34 mouse cellular contexts compared by ENCODE assay signal in the genomic region with DNA sequence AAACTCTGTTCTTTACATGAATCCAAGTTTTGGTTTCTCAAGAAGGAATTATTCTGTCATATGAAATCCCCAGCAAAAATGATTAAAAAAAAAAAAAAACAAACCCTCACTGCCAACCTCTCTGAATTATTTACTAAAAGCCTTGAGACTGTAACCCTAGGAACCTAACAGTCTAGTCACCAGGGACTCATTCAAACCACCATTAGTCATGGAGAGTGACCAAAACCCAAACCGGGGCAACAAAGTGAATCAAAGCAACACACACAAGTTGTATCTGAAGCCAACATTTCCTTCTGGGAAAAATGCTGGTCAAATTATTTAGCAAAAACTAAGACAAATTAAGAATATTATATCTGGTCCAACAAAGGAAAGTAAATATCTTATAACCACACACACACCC. TPM values are rescaled to one million over a fixed set of nuclear protein-coding genes. Genes with fewer than 3 reads are reported as not detected.
DNase-seq lines count a peak whose midpoint lies in the region; ATAC-seq and TF ChIP-seq lines count a peak whose summit lies in the region.
"Had no signal": no experiment of that assay in that cellular context is flagged by ENCODE, and none has a peak within 500 bp of the region (broad histone marks: within the 10 kb centered on the region; RNA-seq: fewer than 3 reads in every experiment).

No protein-coding gene starts in this region.

- 62% methylated on average over 1 of the region's 1 CpGs for WGBS in kidney, postnatal 0 days
- 61% methylated on average over 1 of the region's 1 CpGs for WGBS in lung, adult 2 months

- TF ChIP-seq CTCF in kidney, postnatal 0 days (IDR thresholded peaks at IDR 0.05; ENCODE audit: low read depth): no peak
- TF ChIP-seq CTCF in layer of hippocampus, adult 2 months (conservative IDR thresholded peaks at IDR 0.05): no peak
- no peak for TF ChIP-seq CTCF in lung, adult 2 months (IDR thresholded peaks at IDR 0.05; ENCODE audit: insufficient read depth, low read length)

- no peak overlapping the region for H3K9ac ChIP-seq in kidney, postnatal 0 days (ENCODE audit: low read depth, low read length)
- H3K9ac ChIP-seq: embryonic facial prominence, embryonic 12.5 days; hindbrain, embryonic 14.5 days; lung, embryonic 14.5 days; midbrain, embryonic 13.5 days; neural tube, embryonic 12.5 days had no signal

- peak overlapping the region; percentile 31; the same call in 1 of the 2 replicates for H3K27ac ChIP-seq in kidney, postnatal 0 days
- H3K27ac ChIP-seq in layer of hippocampus, adult 2 months: no peak overlapping the region
- H3K27ac ChIP-seq: embryonic facial prominence, embryonic 12.5 days; heart, embryonic 10.5 days; hindbrain, embryonic 14.5 days; midbrain, embryonic 13.5 days; neural tube, embryonic 12.5 days had no signal

- H3K9me3 ChIP-seq in kidney, postnatal 0 days (replicated peaks; ENCODE audit: low read length): no peaks in the 10 kb centered on the region
- H3K9me3 ChIP-seq: heart, embryonic 10.5 days; neural tube, embryonic 12.5 days had no signal

- H3K4me1 ChIP-seq in kidney, postnatal 0 days (replicated peaks; ENCODE audit: insufficient read depth, low read length): peaks cover 14% of the 10 kb centered on the region
- peaks cover 11% of the 10 kb centered on the region for H3K4me1 ChIP-seq in lung, adult 2 months (ENCODE audit: control insufficient read depth, insufficient read depth, low read length)

- no peak overlapping the region for H3K4me2 ChIP-seq in kidney, postnatal 0 days (ENCODE audit: low read length)
- H3K4me2 ChIP-seq: embryonic facial prominence, embryonic 12.5 days; lung, embryonic 14.5 days; neural tube, embryonic 12.5 days had no signal

- TF ChIP-seq POLR2A in lung, adult 2 months (IDR thresholded peaks at IDR 0.05; ENCODE audit: borderline replicate concordance, extremely low read depth, low read depth, low read length): no peak

- H3K27me3 ChIP-seq in kidney, postnatal 0 days (ENCODE audit: insufficient read depth, low read length): no peaks in the 10 kb centered on the region
- H3K27me3 ChIP-seq: embryonic facial prominence, embryonic 12.5 days; midbrain, embryonic 13.5 days; neural tube, embryonic 12.5 days had no signal

- H3K36me3 ChIP-seq in kidney, postnatal 0 days (ENCODE audit: insufficient read depth, low read length): peaks cover 33% of the 10 kb centered on the region

- peak; percentile 29 for DNase-seq in adrenal gland, postnatal 14 days
- no peak for DNase-seq in adrenal gland, adult 8-10 months
- DNase-seq in kidney, postnatal 0 days (ENCODE audit: low spot score): no peak
- DNase-seq in kidney, postnatal 10 days: no peak
- DNase-seq in 3T3-L1 (ENCODE audit: low read depth, low spot score): peak; percentile 71
- DNase-seq in fibroblast of lung, adult 2 months (ENCODE audit: low read depth): peak; percentile 84
- DNase-seq in layer of hippocampus, adult 2 months (ENCODE audit: low spot score in 2 of 2): no peak
- DNase-seq in lung, adult 2 months: no peak
- DNase-seq: B cell, adult 2 months; cerebellum, adult 18-20 months; cerebellum, postnatal 14 days; gastrocnemius, postnatal 10 days; heart, postnatal 4 days; lung, embryonic 14.5 days; retina, postnatal 1 day; right cerebral cortex, postnatal 4 days; thymus, adult 18-20 months; thymus, postnatal 4 days had no signal

- ATAC-seq in kidney, postnatal 0 days (replicated peaks; ENCODE audit: low FRiP score, low read depth): no peak
- ATAC-seq: forebrain, embryonic 14.5 days; midbrain, embryonic 13.5 days had no signal

- H3K4me3 ChIP-seq in kidney, postnatal 0 days (replicated peaks; ENCODE audit: low read depth, low read length): no peak overlapping the region
- H3K4me3 ChIP-seq in layer of hippocampus, adult 2 months: no peak overlapping the region
- no peak overlapping the region for H3K4me3 ChIP-seq in lung, adult 2 months (replicated peaks; ENCODE audit: extremely low read depth, low read depth, low read length)
- H3K4me3 ChIP-seq: embryonic facial prominence, embryonic 12.5 days; heart, embryonic 10.5 days; midbrain, embryonic 13.5 days; neural tube, embryonic 12.5 days had no signal

RNA-seq across cellular contexts. Expression of gene Txn1, which starts 3.3 kb away (rescaled TPM):
- 239 and 245 TPM in 2 replicates for total RNA-seq in adrenal gland, postnatal 14 days (2021)
- total RNA-seq in adrenal gland, adult 8-10 months (2022): 100 to 1,000 TPM; 215 to 295 (median 238) TPM
- 483 and 497 TPM in 2 replicates for polyA plus RNA-seq in kidney, postnatal 0 days (2015; fragmentation: Nextera tagmentation; extraction: Ambion mirVana)
- total RNA-seq in layer of hippocampus, adult 2 months (2021): 10 to 100 TPM; 96.7 to 97.5 TPM
- 116 and 145 TPM in 2 replicates for polyA plus RNA-seq in lung, adult 2 months (2012; rRNA removed)

RNA-seq across cellular contexts. Expression of gene D630039A03Rik, which starts 36.8 kb away (rescaled TPM):
- 9.0 and 9.4 TPM in 2 replicates for total RNA-seq in adrenal gland, postnatal 14 days (2021)
- 10 to 100 TPM; 13.0 to 17.0 (median 15.0) TPM for total RNA-seq in adrenal gland, adult 8-10 months (2022)
- polyA plus RNA-seq in kidney, postnatal 0 days (2015; fragmentation: Nextera tagmentation; extraction: Ambion mirVana): 2.3 and 2.7 TPM in 2 replicates
- under 1 TPM; 0.37 to 0.41 TPM for total RNA-seq in layer of hippocampus, adult 2 months (2021)
- polyA plus RNA-seq in lung, adult 2 months (2012; rRNA removed): 3.2 and 5.4 TPM in 2 replicates
- total RNA-seq: granulocyte monocyte progenitor cell, adult 5-6 weeks; heart, postnatal 4 days; MEL had no signal
- polyA plus RNA-seq: forebrain, embryonic 14.5 days; midbrain, embryonic 13.5 days had no signal

RNA-seq across cellular contexts. Expression of gene Txndc8, which starts 56.0 kb away (rescaled TPM):
- not detected in 2 replicates for total RNA-seq in adrenal gland, postnatal 14 days (2021)
- not detected for total RNA-seq in adrenal gland, adult 8-10 months (2022)
- not detected in 2 replicates for polyA plus RNA-seq in kidney, postnatal 0 days (2015; fragmentation: Nextera tagmentation; extraction: Ambion mirVana)
- not detected for total RNA-seq in layer of hippocampus, adult 2 months (2021)
- polyA plus RNA-seq in lung, adult 2 months (2012; rRNA removed): not detected in 2 replicates
- total RNA-seq: gastrocnemius, postnatal 10 days; granulocyte monocyte progenitor cell, adult 5-6 weeks; heart, postnatal 4 days; left cerebral cortex, adult 18-20 months; left cerebral cortex, postnatal 36 days; megakaryocyte, adult 5-6 weeks; MEL had no signal
- polyA plus RNA-seq: embryonic facial prominence, embryonic 12.5 days; forebrain, embryonic 14.5 days; frontal cortex, adult 2 months; heart, embryonic 10.5 days; heart, embryonic 16.5 days; hindbrain, embryonic 14.5 days; intestine, embryonic 14.5 days; limb, embryonic 14.5 days; lung, embryonic 14.5 days; midbrain, embryonic 13.5 days; neural tube, embryonic 12.5 days; stomach, embryonic 16.5 days had no signal

Comparison
In these comparisons a context has a peak if more than half of its experiments do, and no peak if none do; other contexts are left out.
1. DNase-seq: peak in adrenal gland, postnatal 14 days (single experiment), 3T3-L1 (single experiment) and fibroblast of lung, adult 2 months (single experiment); none in adrenal gland, adult 8-10 months (single experiment), kidney, postnatal 0 days (single experiment), kidney, postnatal 10 days (single experiment), layer of hippocampus, adult 2 months (0 of 2) and lung, adult 2 months (single experiment).